Comparison of ENCODE assay signal across 27 mouse cellular contexts in the genomic region with DNA sequence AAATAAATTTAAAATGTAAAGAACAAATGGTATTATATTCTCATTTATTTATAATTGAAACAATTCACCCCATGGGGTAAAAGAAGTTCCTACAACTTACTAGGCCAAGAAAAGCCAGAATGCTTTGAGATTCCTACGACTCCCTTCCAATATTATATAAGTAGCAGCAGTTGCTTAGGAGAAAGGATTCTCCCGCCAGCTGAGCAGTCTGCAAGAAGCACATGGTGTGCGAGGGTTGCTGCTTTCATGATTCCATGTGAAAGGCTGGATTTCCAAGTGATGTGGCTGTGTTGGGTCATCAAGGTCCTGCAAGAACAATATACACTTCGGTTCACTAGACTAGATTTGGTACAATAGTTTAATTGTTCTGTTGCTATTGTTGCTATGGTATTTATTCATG.
DNase-seq lines count a peak whose midpoint lies in the region; ATAC-seq and TF ChIP-seq lines count a peak whose summit lies in the region.
"Had no signal": no experiment of that assay in that cellular context is flagged by ENCODE, and none has a peak within 500 bp of the region (broad histone marks: within the 10 kb centered on the region; RNA-seq: fewer than 3 reads in every experiment).

No protein-coding gene starts in this region.

- TF ChIP-seq CTCF in hindbrain, postnatal 0 days (IDR thresholded peaks at IDR 0.05; ENCODE audit: low read depth) = no peak
- no peak for TF ChIP-seq CTCF in kidney, adult 2 months (conservative IDR thresholded peaks at IDR 0.05; ENCODE audit: insufficient read depth, insufficient read length, low read depth, low read length)

- H3K4me2 ChIP-seq in hindbrain, postnatal 0 days (ENCODE audit: low read depth, low read length) = no peak overlapping the region
- H3K4me2 ChIP-seq: hindbrain, embryonic 15.5 days; intestine, embryonic 15.5 days; limb, embryonic 12.5 days; liver, embryonic 11.5 days; midbrain, embryonic 11.5 days; neural tube, embryonic 15.5 days had no signal

- H3K27ac ChIP-seq in hindbrain, embryonic 10.5 days = no peak overlapping the region
- no peak overlapping the region for H3K27ac ChIP-seq in hindbrain, postnatal 0 days
- H3K27ac ChIP-seq in kidney, adult 2 months (ENCODE audit: insufficient read depth, low read depth, low read length) = no peak overlapping the region
- H3K27ac ChIP-seq: embryonic facial prominence, embryonic 10.5 days; gastrocnemius, adult 2 months; heart, embryonic 10.5 days; hindbrain, embryonic 15.5 days; intestine, embryonic 15.5 days; limb, embryonic 12.5 days; neural tube, embryonic 15.5 days had no signal

- H3K36me3 ChIP-seq in hindbrain, embryonic 10.5 days = no peaks in the 10 kb centered on the region
- H3K36me3 ChIP-seq in hindbrain, postnatal 0 days (ENCODE audit: insufficient read depth, low read length) = no peaks in the 10 kb centered on the region
- no peaks in the 10 kb centered on the region for H3K36me3 ChIP-seq in kidney, adult 2 months (ENCODE audit: control insufficient read depth, insufficient read depth, low read length)
- H3K36me3 ChIP-seq: embryonic facial prominence, embryonic 10.5 days; heart, embryonic 10.5 days; hindbrain, embryonic 15.5 days; intestine, embryonic 15.5 days; limb, embryonic 12.5 days; neural tube, embryonic 15.5 days had no signal

- TF ChIP-seq POLR2A in kidney, adult 2 months (IDR thresholded peaks at IDR 0.05; ENCODE audit: low read depth, low read length) = no peak

- ATAC-seq in hindbrain, postnatal 0 days = no peak
- ATAC-seq: CD4-positive, CD25-positive, alpha-beta regulatory T cell, adult 4 months; intestine, embryonic 15.5 days; liver, postnatal 0 days had no signal

- WGBS in hindbrain, embryonic 10.5 days = 45% methylated on average over 4 of the region's 4 CpGs
- WGBS in hindbrain, postnatal 0 days = 52% methylated on average over 4 of the region's 4 CpGs
- 81% methylated on average over 4 of the region's 4 CpGs for WGBS in kidney, adult 2 months

- no peaks in the 10 kb centered on the region for H3K27me3 ChIP-seq in hindbrain, embryonic 10.5 days (ENCODE audit: insufficient read depth, poor library complexity, severe bottlenecking)
- H3K27me3 ChIP-seq in hindbrain, postnatal 0 days (ENCODE audit: insufficient read depth, low read length) = no peaks in the 10 kb centered on the region
- H3K27me3 ChIP-seq in kidney, adult 2 months (replicated peaks; ENCODE audit: control insufficient read depth, insufficient read depth, low read length) = no peaks in the 10 kb centered on the region
- H3K27me3 ChIP-seq: hindbrain, embryonic 15.5 days; intestine, embryonic 15.5 days; limb, embryonic 12.5 days; neural tube, embryonic 15.5 days had no signal

- H3K9ac ChIP-seq in hindbrain, postnatal 0 days (replicated peaks; ENCODE audit: low read length) = no peak overlapping the region
- H3K9ac ChIP-seq: hindbrain, embryonic 15.5 days; intestine, embryonic 15.5 days; limb, embryonic 12.5 days; liver, postnatal 0 days; neural tube, embryonic 15.5 days had no signal

- no peaks in the 10 kb centered on the region; the same call in 1 of the 2 replicates for H3K4me1 ChIP-seq in hindbrain, embryonic 10.5 days (replicated peaks)
- H3K4me1 ChIP-seq in hindbrain, postnatal 0 days (ENCODE audit: insufficient read depth, low read length) = no peaks in the 10 kb centered on the region
- H3K4me1 ChIP-seq in kidney, adult 2 months (ENCODE audit: control insufficient read depth, insufficient read depth, low read length) = no peaks in the 10 kb centered on the region
- H3K4me1 ChIP-seq: embryonic facial prominence, embryonic 10.5 days; heart, embryonic 10.5 days; hindbrain, embryonic 15.5 days; intestine, embryonic 15.5 days; limb, embryonic 12.5 days; neural tube, embryonic 15.5 days had no signal

- no peak overlapping the region for H3K4me3 ChIP-seq in hindbrain, embryonic 10.5 days
- no peak overlapping the region for H3K4me3 ChIP-seq in hindbrain, postnatal 0 days (ENCODE audit: low read length)
- H3K4me3 ChIP-seq in kidney, adult 2 months (ENCODE audit: insufficient read depth, low read depth, low read length) = no peak overlapping the region
- H3K4me3 ChIP-seq: embryonic facial prominence, embryonic 10.5 days; gastrocnemius, adult 2 months; heart, embryonic 10.5 days; hindbrain, embryonic 15.5 days; intestine, embryonic 15.5 days; limb, embryonic 12.5 days; neural tube, embryonic 15.5 days had no signal

- peak; percentile 4 for DNase-seq in hindbrain, embryonic 10.5 days (ENCODE audit: low spot score)
- DNase-seq in hindbrain, postnatal 0 days (ENCODE audit: low spot score) = no peak
- DNase-seq in right cerebral cortex, adult 18-20 months = peak; percentile 28
- DNase-seq in right cerebral cortex, adult 2 months (ENCODE audit: low spot score in 2 of 2) = no peak
- DNase-seq in right cerebral cortex, postnatal 10 days (ENCODE audit: low spot score in 2 of 2) = peak; percentile 42 to 54
- DNase-seq in kidney, adult 2 months = no peak
- DNase-seq in thymus, postnatal 0 days (ENCODE audit: low spot score) = no peak
- DNase-seq in spleen, postnatal 10 days (ENCODE audit: low spot score in 2 of 2) = no peak
- DNase-seq: adrenal gland, postnatal 25 days; cerebellum, adult 11-12 months; cerebellum, postnatal 10 days; gastrocnemius, adult 2 months; heart, postnatal 4 days; kidney, adult 9 months; kidney, postnatal 36 days; liver, postnatal 0 days; lung, postnatal 10 days; thymus, postnatal 25 days had no signal

- H3K9me3 ChIP-seq in hindbrain, embryonic 10.5 days = no peaks in the 10 kb centered on the region
- H3K9me3 ChIP-seq in hindbrain, postnatal 0 days (ENCODE audit: low read length) = no peaks in the 10 kb centered on the region
- H3K9me3 ChIP-seq: embryonic facial prominence, embryonic 10.5 days; heart, embryonic 10.5 days; hindbrain, embryonic 15.5 days; intestine, embryonic 15.5 days; limb, embryonic 12.5 days; neural tube, embryonic 15.5 days had no signal

Comparison
In these comparisons a context has a peak if more than half of its experiments do, and no peak if none do; other contexts are left out.
1. DNase-seq: peak in hindbrain, embryonic 10.5 days (single experiment), right cerebral cortex, adult 18-20 months (single experiment) and right cerebral cortex, postnatal 10 days (2 of 2); none in hindbrain, postnatal 0 days (single experiment), right cerebral cortex, adult 2 months (0 of 2), kidney, adult 2 months (single experiment), thymus, postnatal 0 days (single experiment) and spleen, postnatal 10 days (0 of 2).